Mouse (Mus musculus) heart, adult 2 months (tissue): Measurements from ENCODE around the gene Bnipl.

Source experiments
- CTCF ChIP-seq: fragments of 200-600 bp; IDR thresholded peaks from 2 replicates; pipeline ENCODE4 v1.8.1; 2022; ENCODE audit warnings: antibody characterized with exemption, mild to moderate bottlenecking, moderate library complexity
- POLR2A ChIP-seq: fragments of 200-500 bp; IDR thresholded peaks from 2 replicates; pipeline ENCODE4 v1.6.1; 2011; ENCODE audit warnings: mild to moderate bottlenecking, low read depth, low read length, control low read depth; ENCODE audit not compliant: insufficient read depth

DNA sequence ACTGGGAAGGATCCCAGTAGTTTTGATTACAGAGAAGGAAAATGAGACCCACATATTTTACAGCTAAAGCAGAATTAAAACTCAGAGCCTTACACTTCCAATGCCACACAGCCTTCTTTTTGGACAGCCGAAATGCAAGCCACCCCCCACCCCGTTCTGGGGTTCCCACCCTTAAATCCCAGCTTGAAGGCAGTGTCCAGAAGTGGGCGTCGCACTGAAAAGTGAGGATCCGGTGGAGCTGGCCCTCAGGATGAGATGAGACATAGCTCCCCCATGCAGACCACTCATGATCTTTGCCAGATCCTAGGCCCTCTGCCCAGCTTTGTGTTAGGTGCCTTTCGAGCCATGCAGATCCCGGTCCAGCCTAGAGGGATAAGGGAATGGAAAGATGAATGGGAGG is 9.5 kb downstream of the Bnipl start, which contains the start of gene Gm128:
- TF ChIP-seq POLR2A: no peak
- no peak for TF ChIP-seq CTCF
